Mouse (Mus musculus) layer of hippocampus, adult 2 months (tissue): Measurements from ENCODE around the gene Arhgap35. TPM values are rescaled to one million over a fixed set of nuclear protein-coding genes. Genes with fewer than 3 reads are reported as not detected.
"Not testable (repeated sequence)": the region's sequence is repeated elsewhere in the genome, so short reads cannot be mapped to it uniquely, and the experiment has no call there.

Source experiments
- DNase-seq, 2 experiments: peaks; one replicate each; pipeline ENCODE4 v3.0.0; 2022; ENCODE audit warnings: low spot score in 2 of 2
- H3K27ac ChIP-seq: fragments of 200-600 bp; 2 replicates; pipeline ENCODE4 v1.8.1; 2022
- H3K4me3 ChIP-seq: fragments of 200-600 bp; 2 replicates; pipeline ENCODE4 v1.8.1; 2022; ENCODE audit warnings: mild to moderate bottlenecking
- CTCF ChIP-seq: fragments of 200-600 bp; conservative IDR thresholded peaks from 2 replicates; pipeline ENCODE4 v1.8.1; 2022; ENCODE audit warnings: antibody characterized with exemption, mild to moderate bottlenecking, moderate library complexity
- total RNA-seq, 2 experiments: library from RNA; stranded (reverse); gene quantifications; 2 replicates each; pipeline ENCODE4 v1.2.3; 2021

Arhgap35 gene
- total RNA-seq, 2 experiments from 2014 or later: 124 to 128 TPM

DNA sequence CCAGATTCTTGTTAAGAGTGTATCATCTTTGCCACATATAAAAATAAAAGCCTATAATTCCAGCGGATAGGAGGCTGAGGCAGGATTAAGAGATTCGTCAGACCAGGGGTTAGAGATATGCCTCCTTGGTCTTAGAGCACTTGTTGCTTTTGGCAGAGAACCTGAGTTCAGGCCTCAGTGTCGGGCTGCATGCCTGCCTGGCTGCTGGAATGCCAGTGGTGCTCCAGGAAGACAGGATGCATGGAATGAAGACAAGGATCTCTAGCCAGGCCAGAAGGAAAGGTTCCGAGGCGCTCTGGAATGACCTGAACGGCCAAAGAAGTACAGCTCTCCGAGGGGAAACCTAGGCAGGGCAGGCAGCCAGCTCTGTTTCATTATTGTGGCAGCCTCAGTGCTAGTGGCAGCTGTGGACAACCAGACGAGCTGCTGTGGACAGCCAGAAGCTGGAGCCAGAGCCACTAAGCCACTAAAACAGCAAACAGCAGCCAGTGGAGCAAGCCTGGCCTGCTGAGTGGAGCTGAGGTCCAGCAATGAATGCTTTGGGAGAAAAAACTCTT is 6.4 kb upstream of the Arhgap35 start:
- TF ChIP-seq CTCF: no peak
- no peak overlapping the region for H3K27ac ChIP-seq
- DNase-seq: no peak
- H3K4me3 ChIP-seq: no peak overlapping the region

DNA sequence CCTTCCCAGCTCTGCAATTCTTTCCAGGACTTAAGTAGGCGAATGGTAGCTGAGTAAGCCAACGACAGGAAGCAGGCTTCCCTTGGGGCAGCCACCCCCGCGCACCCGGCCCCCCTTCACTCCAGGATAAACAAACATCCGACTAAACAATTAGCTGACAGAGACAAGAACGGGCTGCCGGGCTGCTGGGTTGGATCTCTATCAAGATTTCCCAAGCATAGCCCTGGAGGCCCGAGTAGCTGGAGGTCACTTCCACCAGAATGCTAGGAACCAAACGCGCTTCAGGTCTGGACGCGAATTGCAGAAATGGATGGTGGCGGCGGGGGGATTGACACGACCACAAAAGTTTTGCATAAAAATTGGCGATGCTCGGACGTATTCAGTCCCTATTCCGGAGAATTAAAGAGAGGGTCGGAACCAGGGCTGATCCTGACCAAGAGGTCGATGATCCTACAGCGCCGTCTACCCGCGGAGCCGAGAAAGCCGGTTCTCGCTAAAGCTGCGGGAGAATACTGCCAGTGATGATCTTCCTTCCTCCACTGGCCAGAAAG is 3.9 kb upstream of the Arhgap35 start:
- Histone ChIP-seq H3K4me3 (peak overlapping the region; percentile 28), H3K27ac (peak overlapping the region; percentile 37; the same call in 1 of the 2 replicates)
- peak; percentile 79 for TF ChIP-seq CTCF
- DNase-seq: peak in 1 of 2 experiments; percentile 57

DNA sequence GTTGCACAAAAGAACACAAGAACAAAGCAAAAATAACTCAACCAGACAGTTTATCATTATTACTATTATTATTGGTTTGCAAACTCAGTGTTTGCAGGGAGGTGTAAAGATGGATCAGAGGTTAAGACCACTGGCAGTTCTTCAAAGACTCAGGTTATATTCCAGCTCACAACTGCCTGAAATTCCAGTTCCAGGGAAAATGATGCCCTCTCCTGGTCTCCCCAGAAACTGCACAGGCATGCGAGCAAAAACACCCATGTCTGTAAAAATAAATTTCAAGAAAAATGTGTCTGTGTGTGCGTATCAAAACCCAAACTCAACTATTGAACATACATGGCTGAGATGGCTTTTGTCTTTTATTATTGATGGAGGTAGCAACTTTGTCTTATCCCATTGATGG is 2.3 kb upstream of the Arhgap35 start:
- TF ChIP-seq CTCF: peak; percentile 97
- peak in 1 of 2 experiments; percentile 77 for DNase-seq
- H3K4me3 ChIP-seq: no peak overlapping the region
- no peak overlapping the region for H3K27ac ChIP-seq

DNA sequence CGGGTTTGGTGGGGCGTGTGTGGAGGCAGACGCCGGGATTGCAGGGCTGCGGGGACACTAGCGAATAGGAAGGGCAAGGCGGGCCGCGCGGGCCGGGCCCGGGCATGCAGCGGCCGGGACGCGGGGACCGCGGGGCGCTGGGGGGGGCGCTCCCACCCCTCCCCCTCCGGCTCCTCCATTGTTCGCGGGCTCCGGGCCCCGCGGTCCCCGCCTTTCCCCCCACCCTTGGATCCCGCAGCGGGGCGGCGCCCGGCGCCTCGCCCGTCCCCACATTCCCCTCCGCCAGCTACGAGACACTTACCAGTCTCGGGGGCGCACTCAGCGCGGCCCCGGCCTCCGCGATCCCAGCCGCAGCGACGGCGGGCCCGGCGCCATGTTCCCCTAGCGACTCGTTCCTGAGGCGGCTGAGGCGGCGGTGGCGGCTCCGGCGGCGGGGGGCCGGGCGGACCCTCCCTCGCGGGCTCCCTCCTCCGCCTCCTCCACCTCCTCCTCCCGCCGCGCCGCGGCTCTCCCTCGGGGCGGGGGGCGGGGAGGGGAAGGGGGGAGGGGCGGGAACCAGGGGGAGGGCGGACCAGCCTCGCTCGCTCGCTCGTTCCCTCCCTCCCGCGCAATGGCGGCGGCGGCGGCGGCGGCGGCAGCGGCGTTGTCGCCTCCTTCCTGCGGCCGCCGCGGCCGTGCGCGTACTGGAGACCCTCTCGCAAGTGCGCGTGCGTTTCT is 464 bp downstream of the Arhgap35 start:
- peak; percentile 39 to 48 for DNase-seq
- TF ChIP-seq CTCF: no peak
- Histone ChIP-seq H3K27ac (peak overlapping the region; percentile 99), H3K4me3 (peak overlapping the region; percentile 95)

DNA sequence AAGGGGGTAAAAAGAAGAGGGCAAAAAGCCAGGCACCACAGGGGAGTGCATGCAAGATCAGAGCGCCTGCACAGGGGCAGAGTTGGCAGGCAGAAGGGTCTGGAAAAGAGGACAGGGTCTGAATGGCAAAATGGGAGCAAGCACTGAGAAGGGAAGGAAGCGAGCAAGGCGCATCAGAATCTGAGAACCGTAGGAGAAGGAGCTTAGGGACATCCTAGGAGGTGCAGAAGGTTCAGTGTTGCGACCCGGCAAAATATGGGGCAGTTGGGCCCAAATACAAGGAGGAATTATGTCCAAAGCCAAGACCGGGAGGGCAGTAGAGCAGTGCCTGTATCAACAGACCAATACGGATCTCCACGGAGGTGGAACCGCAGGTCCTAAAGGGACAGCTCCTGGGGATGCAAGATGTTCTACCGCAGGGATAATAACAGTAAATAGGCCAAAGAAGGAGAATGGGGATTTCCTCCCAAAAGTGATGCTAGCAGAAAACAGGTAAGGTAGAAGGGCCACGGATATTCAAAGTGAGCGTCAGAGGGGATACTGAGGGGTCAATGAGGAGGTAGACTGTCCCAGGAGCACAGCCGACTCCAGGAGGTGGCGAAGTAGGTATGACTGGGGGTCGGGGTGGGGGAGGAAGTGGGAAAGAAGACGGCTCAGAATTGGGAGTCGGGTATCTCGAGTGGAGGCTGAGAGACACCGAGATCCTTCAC is 1.2 kb downstream of the Arhgap35 start:
- no peak for DNase-seq
- H3K27ac ChIP-seq: peak overlapping the region; percentile 99
- H3K4me3 ChIP-seq: peak overlapping the region; percentile 95
- no peak for TF ChIP-seq CTCF

DNA sequence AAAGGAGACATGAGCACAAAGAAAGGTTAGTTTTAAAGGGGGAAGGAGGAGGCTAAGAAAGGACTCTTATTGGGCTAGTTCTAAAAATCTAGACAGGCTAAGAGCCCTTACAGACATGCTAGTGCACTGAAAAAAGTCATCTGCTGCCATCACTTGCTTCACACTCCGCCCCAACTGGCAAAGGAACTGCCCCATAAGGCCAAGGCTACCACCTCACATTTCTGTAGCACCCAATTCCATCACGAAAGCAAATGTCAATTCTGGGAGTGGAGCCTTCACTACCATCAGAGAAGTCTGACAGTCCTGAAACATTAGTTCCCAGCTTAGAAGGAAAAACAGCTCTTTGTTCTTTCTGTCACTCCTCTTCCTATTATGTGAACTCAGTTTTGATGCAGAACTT is 4.4 kb downstream of the Arhgap35 start:
- peak overlapping the region; percentile 11 for H3K27ac ChIP-seq
- H3K4me3 ChIP-seq: peak overlapping the region; percentile 95; the same call in 1 of the 2 replicates
- no peak for TF ChIP-seq CTCF
- no peak for DNase-seq

DNA sequence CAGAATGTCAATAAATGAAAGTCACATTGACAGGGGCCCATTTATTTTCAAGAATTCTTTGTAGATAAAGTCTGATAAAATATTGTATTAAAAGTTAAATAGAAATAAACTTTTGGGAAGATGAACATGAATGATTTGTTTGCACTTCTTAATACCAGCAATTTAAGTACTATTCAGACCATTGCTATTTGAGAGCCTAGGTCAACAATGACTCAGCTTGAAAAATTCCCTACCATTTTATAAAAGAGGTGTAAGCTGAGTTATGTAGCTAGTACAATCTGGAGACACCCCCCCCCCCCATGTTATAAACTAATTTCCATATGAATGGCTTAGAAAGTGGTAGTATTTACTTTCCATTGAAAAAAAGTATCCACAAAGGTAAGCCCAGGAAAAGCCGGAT is 5.8 kb downstream of the Arhgap35 start:
- TF ChIP-seq CTCF: no peak
- no peak overlapping the region for H3K27ac ChIP-seq
- DNase-seq: no peak
- H3K4me3 ChIP-seq: no peak overlapping the region

DNA sequence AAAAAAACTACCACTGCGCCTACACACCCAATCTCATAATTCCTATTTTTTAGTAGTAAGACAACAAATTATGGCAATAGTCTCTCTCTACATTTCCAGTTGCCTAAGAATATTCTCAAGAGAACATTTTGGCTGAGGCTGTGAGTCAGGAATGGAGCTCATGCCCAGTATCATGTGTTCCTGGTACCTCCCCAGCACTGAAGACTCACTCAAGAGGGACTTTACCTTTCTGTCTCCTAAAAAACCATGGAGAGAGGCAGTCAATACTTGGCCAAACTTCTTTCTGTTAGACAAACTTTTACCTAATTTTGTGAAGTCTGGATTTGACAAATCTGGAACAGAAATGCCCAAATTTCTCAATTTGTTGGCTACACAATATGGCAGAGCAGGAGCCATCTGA is 6.7 kb downstream of the Arhgap35 start:
- DNase-seq: no peak
- no peak overlapping the region for H3K4me3 ChIP-seq
- no peak overlapping the region for H3K27ac ChIP-seq
- no peak for TF ChIP-seq CTCF

DNA sequence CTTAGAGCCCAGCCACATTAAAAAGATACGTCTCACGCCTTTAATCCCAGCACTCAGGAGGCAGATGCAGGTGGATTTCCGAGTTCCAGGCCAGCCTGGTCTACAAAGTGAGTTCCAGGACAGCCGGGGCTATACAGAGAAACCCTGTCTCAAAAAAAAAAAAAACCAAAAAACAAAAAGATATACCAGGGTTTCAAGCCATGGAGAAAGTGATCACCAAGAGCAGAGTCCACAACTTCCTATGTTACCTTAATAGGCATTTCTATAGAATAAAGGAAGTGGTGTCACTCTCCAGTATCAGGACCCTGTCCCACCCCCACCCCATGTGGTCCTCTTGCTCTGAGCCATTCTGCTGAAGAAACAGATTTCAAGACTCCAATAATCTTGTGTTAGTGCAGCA is 8.0 kb downstream of the Arhgap35 start:
- DNase-seq, H3K4me3 ChIP-seq, H3K27ac ChIP-seq: not testable (repeated sequence)

DNA sequence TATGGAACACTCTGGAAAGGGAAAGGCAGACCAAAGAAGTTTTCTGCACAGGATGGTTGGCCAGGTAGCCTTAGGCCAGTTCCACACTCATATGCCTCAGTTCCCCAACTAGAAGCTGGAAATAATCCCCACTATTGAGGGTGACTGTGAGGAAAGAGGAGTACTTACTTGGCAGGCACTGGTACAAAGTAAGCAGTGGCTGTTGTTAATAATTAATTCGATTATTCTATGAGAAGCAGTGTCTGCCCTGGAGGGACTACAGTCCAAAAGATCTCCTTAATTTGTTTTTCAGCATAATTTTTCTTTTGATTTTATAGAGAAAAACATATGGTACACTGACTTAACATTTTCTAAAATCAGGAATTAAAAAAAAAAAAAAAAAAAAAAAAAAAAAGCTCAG is 10.7 kb downstream of the Arhgap35 start:
- no peak for TF ChIP-seq CTCF

DNA sequence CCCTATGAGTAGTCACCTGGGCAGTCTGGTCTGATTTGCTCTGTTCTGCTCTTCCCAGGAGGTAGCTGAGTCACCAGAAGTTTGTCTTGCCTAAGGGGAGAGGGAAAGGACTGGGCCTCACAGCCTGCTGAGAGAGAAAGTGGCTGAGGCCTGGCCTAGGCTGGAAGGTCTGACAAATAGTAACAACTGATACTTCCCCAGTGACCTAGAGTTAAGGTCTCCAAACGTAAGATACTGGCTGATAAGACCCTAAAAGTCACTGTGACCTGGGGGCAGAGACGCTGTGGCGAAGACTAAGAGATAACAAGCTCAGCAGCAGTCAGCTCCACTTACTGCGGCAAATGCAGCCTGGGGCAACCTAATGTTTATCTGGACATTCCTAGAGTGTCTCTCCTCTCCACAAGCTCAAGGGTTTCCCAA is 13.1 kb downstream of the Arhgap35 start:
- no peak for TF ChIP-seq CTCF
- DNase-seq: no peak
- Histone ChIP-seq H3K4me3 (no peak overlapping the region), H3K27ac (no peak overlapping the region)

More for the DNA sequence above, 10.7 kb downstream of the Arhgap35 start:
- no peak overlapping the region for H3K4me3 ChIP-seq
- H3K27ac ChIP-seq: no peak overlapping the region
- DNase-seq: no peak

DNA sequence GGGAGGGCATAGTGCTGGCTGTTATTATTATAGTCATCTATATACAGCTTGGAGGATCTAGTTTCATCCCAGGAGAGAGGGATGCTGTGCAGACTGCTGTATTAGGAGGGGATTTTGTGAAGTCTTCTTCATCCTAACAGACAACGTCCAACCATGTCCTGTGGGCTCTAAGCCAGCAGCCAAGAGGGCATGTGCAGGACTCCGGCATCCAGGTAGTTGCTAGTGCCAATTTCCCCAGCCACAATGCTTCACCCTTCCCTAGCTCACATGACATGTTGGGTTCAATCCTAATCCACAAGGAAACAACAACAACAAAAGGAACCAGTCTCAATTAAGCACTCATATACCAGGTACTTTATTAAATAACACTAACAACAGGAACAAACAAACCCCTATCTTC is 15.8 kb downstream of the Arhgap35 start:
- no peak overlapping the region for H3K27ac ChIP-seq
- no peak for TF ChIP-seq CTCF
- H3K4me3 ChIP-seq: no peak overlapping the region
- DNase-seq: no peak

DNA sequence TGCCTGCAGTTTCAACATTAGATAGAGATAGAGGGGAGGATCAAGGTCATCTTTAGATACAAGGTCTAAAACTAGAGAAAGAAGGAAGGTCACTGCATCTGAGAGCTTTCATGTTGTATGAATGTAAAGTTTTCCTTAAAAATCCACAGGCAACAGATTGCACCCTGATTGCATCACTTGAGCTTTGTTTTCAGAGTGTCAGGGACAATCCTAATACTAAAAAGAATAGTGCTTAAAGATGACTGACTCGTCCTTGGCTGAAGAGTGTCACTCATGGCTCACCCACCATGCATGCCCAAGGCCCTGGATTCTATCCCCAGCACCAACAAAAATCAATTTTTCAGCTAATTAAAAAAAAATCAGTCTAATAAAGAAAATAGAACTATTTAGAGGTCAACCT is 23.5 kb downstream of the Arhgap35 start:
- Histone ChIP-seq H3K4me3 (no peak overlapping the region), H3K27ac (no peak overlapping the region)
- no peak for TF ChIP-seq CTCF
- DNase-seq: no peak
